Mouse (Mus musculus): Measurements from ENCODE around the gene Dhrs11.

DNA sequence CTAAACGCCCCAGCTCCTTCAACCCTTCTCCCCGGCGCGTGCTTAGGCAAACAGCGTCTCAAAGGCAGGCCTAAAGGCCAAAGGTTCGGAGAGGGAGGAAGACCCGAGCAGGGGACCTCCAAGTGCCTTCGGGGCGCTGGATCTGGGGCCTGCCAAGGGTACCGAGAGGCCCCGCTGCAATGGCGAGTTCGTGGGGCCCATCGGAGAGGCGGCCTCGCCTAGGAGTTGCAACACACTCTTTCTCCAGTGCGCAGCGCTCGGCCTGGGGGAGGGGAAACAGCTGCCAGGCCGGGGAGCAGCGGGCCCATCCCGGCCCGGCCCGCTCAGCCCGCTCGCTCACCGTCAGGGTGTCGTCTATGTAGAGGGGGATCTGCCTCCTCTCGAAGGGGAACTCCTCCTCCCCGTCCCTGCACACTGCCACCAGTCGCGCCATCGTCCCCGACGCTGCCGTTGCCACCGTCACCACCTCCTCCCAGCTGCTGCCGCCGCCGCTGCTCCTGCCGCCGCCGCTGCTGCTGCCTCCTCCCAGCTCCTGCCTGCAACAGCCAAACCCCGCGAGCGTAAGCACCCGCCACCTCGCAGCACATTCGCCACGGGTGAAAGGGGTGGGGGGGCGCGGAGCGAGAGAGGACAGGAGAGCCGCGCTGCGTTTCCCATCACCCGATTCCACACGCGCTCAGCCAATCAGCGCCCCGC is 40.9 kb upstream of the Dhrs11 start:
- peak; percentile 74 for TF ChIP-seq POLR2A (IDR thresholded peaks at IDR 0.05; ENCODE audit: borderline replicate concordance, extremely low read depth, insufficient read depth, insufficient read length, poor library complexity, severe bottlenecking)
- TF ChIP-seq CTCF (IDR thresholded peaks at IDR 0.05; ENCODE audit: borderline replicate concordance, extremely low read depth, insufficient read depth, insufficient read length) = no peak
